Mouse (Mus musculus): ENCODE results near the gene Gsto1.

DNA sequence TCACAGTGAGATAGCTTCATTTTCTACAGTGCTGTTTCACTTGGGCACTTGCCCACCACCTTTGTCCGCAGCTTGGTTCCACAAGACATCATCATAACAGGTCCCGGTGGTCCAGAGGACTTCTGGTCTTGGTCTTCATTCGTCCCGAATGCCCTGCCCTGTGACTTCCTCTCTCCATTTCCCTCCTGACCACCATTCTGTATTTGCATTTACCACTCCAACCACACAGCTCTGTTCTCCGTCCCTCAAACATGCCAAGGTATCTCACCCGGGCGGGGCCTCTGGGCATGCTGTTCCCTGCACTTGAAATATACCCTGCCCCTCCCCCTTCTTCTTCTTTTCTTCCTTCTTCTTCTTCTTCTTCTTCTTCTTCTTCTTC lies 33.3 kb upstream of the Gsto1 start:
- TF ChIP-seq CTCF (IDR thresholded peaks at IDR 0.05; ENCODE audit: low read depth) (no peak), EP300 (IDR thresholded peaks at IDR 0.05; ENCODE audit: low read depth) (no peak)
